Mouse (Mus musculus) embryonic fibroblast, embryonic 13.5 days (primary cell): ENCODE measurements at regions not wholly inside any gene's neighbourhood (a gene's known extent, or its start where the extent isn't known, plus 50 kb on each side); places are given as distances from the start of the nearest gene placed in this dataset.

Experiments used
- CTCF ChIP-seq: IDR thresholded peaks from 2 replicates; pipeline ENCODE4 v1.5.1; 2011; ENCODE audit warnings: mild to moderate bottlenecking, control low read depth, low read length, moderate library complexity, borderline replicate concordance; ENCODE audit not compliant: insufficient read depth
- POLR2A ChIP-seq: IDR thresholded peaks from 2 replicates; pipeline ENCODE4 v1.6.1; 2011; ENCODE audit warnings: low read depth, mild to moderate bottlenecking, control low read depth, low read length, moderate library complexity

GRCm38 (mm10) chr6:5624085-5624484, 101.4 kb upstream of the Dync1i1 start:
- TF ChIP-seq CTCF (no peak), POLR2A (no peak)
